Mouse (Mus musculus): ENCODE measurements around the gene Tmcc1. TPM values are rescaled to one million over a fixed set of nuclear protein-coding genes. Genes with fewer than 3 reads are reported as not detected.

The Tmcc1 gene
- total and polyA plus RNA-seq, 2 experiments = 17.7 to 34.3 TPM

DNA sequence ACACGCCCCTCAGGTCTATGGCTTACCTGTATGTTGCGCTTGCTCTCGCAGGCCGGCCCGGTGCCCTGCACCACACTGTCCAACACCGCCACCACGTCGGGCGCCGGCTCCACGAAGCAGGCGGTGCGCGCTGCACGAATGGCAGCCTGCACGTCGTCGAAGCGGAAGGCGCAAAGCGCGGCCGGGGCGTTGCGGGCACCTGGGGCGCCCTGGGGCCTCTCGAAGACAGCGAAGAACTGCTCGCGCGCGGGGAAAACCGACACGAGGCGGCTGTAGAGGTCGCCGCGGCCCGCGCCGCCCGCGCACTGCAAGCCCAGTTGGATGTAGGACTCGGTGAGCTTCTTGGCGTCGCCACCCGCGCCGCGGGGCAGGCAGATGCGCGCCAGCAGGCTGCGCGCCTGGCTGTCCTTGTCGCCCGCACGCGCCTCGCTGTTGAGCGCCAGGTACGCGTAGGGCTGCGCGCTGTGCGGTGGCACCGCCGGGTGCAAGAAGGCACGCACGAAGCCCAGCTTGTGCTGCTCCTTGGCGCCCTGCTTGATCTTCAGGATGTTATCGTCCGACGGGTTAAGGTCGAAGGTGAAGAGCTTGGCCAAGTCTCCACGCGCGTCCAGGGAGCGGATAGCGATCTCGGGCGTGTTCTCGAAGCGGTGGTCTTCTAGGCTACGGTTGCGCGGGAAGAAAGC is 199.7 kb downstream of the Tmcc1 start:
- WGBS = 5% methylated on average over 85 of the region's 86 CpGs
- peak overlapping the region; percentile 37 for H3K27ac ChIP-seq (replicated peaks; ENCODE audit: insufficient read depth, low read depth, low read length)

DNA sequence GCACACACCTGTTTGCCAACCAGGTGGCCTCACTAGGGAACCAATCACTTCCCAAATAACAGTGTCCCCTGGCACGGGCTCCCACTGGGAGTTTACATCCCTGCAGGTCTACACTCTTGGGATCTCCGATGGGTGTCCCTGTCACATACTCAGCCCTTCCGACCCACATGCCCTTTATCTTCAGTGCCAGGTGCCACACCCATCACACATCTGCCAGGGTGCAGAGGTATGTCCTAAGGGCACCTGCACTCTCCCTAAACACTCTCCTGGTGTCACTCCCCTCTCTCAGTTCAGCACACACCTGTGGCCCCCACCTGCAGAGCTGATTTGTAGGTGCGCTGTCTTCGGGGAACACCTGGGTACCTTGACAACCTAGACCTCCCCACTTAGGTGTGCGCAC is 200.3 kb downstream of the Tmcc1 start:
- no peak for TF ChIP-seq POLR2A (IDR thresholded peaks at IDR 0.05; ENCODE audit: extremely low read depth, insufficient read depth, low read length)
- TF ChIP-seq CTCF (IDR thresholded peaks at IDR 0.05; ENCODE audit: low read depth, low read length) = no peak
- Histone ChIP-seq H3K79me2 (ENCODE audit: control insufficient read depth, insufficient read depth, low read length) (peaks cover 10% of the 10 kb centered on the region; the same call in 1 of the 2 replicates), H3K27me3 (ENCODE audit: control insufficient read depth, insufficient read depth, low read length) (peaks cover 9% of the 10 kb centered on the region; the same call in 1 of the 2 replicates), H3K27ac (replicated peaks; ENCODE audit: insufficient read depth, low read depth, low read length) (peak overlapping the region; percentile 37), H3K4me1 (ENCODE audit: control insufficient read depth, insufficient read depth, low read length) (peaks cover 2% of the 10 kb centered on the region; the same call in 1 of the 2 replicates), H3K36me3 (ENCODE audit: control insufficient read depth, insufficient read depth, low read length) (no peaks in the 10 kb centered on the region), H3K9ac (ENCODE audit: low read depth, low read length) (peak overlapping the region; percentile 81), H3K4me3 (ENCODE audit: insufficient read depth, low read depth, low read length) (peak overlapping the region; percentile 79)
- WGBS = 37% methylated on average over 6 of the region's 6 CpGs
- no peak for DNase-seq (ENCODE audit: extremely low read depth, low read depth, low spot score)

More for the DNA sequence above, 199.7 kb downstream of the Tmcc1 start:
- Histone ChIP-seq H3K27me3 (ENCODE audit: control insufficient read depth, insufficient read depth, low read length) (peaks cover 9% of the 10 kb centered on the region; the same call in 1 of the 2 replicates), H3K36me3 (ENCODE audit: control insufficient read depth, insufficient read depth, low read length) (no peaks in the 10 kb centered on the region), H3K4me3 (ENCODE audit: insufficient read depth, low read depth, low read length) (peak overlapping the region; percentile 79), H3K79me2 (ENCODE audit: control insufficient read depth, insufficient read depth, low read length) (peaks cover 10% of the 10 kb centered on the region; the same call in 1 of the 2 replicates), H3K4me1 (ENCODE audit: control insufficient read depth, insufficient read depth, low read length) (peaks cover 4% of the 10 kb centered on the region; the same call in 1 of the 2 replicates), H3K9ac (ENCODE audit: low read depth, low read length) (peak overlapping the region; percentile 81)
- TF ChIP-seq POLR2A (IDR thresholded peaks at IDR 0.05; ENCODE audit: extremely low read depth, insufficient read depth, low read length) = no peak
- TF ChIP-seq CTCF (IDR thresholded peaks at IDR 0.05; ENCODE audit: low read depth, low read length) = no peak
- DNase-seq (ENCODE audit: extremely low read depth, low read depth, low spot score) = no peak

DNA sequence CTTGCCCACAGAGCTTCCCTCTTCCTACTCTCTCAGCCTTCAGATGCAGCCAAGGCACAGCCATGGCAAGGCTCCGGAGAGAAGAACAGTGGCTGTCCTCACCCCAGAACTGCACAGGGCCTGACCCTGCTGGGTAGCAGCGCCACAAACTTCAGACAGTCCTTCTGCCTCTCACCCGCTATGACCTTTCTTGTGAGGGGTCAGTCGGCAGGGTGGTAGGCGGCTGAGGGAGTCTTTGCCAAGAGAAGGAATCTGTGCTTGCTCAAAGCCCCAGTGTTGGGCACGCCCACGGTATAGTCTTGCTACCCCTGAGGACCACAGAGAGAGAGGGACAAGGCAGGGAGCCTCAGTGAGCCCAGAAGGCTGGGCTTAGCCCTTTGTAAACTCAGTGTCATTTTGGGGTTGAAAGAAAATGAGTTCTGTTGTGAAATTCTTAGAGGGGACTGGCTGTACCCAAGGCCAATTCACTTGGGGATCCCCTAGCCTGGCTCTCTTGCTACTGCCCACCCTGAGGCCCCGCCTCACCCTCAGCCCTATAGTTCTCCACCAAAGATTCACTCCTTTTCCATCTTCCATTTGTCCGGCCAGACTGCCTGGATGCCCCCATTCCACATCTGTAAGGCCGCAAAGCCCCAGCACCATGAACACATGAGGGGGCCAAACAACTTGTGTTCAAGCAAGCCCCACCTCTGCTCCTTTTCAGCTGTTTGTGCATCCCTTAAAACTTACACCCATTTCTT is 201.2 kb downstream of the Tmcc1 start:
- Histone ChIP-seq H3K27ac (replicated peaks; ENCODE audit: insufficient read depth, low read depth, low read length) (peak overlapping the region; percentile 37), H3K4me3 (ENCODE audit: insufficient read depth, low read depth, low read length) (peak overlapping the region; percentile 57), H3K27me3 (ENCODE audit: control insufficient read depth, insufficient read depth, low read length) (peaks cover 9% of the 10 kb centered on the region; the same call in 1 of the 2 replicates), H3K36me3 (ENCODE audit: control insufficient read depth, insufficient read depth, low read length) (no peaks in the 10 kb centered on the region), H3K79me2 (ENCODE audit: control insufficient read depth, insufficient read depth, low read length) (peaks cover 10% of the 10 kb centered on the region; the same call in 1 of the 2 replicates), H3K4me1 (ENCODE audit: control insufficient read depth, insufficient read depth, low read length) (peaks cover 2% of the 10 kb centered on the region; the same call in 1 of the 2 replicates), H3K9ac (ENCODE audit: low read depth, low read length) (peak overlapping the region; percentile 47)
- DNase-seq (ENCODE audit: extremely low read depth, low read depth, low spot score) = no peak
- TF ChIP-seq CTCF (IDR thresholded peaks at IDR 0.05; ENCODE audit: low read depth, low read length) (no peak), POLR2A (IDR thresholded peaks at IDR 0.05; ENCODE audit: extremely low read depth, insufficient read depth, low read length) (no peak)
- WGBS = 51% methylated on average over 10 of the region's 10 CpGs

DNA sequence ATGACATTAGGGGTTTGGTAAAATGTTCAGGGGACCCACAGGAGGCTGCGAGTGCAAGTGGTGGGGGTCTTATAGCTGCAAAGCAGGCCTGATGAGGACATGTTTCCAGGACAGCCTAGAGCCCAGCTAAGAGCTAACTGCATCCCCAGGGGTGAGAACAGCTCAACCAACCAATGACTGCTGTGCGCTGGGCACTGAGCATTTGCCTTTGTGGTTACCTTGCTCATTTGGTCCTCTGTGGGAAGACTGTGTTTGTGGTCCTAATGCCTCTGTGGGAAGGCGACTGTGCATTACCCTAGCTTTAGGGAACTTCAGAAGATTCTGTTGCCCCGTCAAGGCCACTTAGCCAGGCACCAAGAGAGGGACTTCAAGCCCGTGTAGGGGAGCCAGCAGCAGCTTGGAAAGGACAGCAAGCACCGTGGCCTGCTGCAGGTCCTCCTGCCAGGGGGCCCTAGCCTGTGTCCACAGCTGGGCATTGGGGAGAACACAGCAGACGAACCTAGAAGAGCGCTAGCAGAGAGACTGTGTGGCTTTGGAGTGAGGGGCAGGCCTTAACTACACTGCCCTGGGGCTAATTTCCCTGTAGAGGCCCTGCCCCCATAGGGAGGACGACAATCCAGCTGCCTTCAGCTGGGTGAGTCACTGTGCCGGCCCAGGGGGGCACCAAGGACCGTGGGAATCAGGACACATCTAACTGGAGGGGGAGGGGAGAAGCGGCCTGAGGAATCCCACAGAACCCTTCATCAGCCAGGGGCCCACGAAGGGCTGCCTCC is 202.0 kb downstream of the Tmcc1 start:
- DNase-seq (ENCODE audit: extremely low read depth, low read depth, low spot score) = no peak
- no peak for TF ChIP-seq CTCF (IDR thresholded peaks at IDR 0.05; ENCODE audit: low read depth, low read length)
- WGBS = 48% methylated on average over 13 of the region's 13 CpGs
- Histone ChIP-seq H3K9ac (ENCODE audit: low read depth, low read length) (peak overlapping the region; percentile 47), H3K4me1 (ENCODE audit: control insufficient read depth, insufficient read depth, low read length) (no peaks in the 10 kb centered on the region; the same call in 1 of the 2 replicates), H3K79me2 (ENCODE audit: control insufficient read depth, insufficient read depth, low read length) (peaks cover 10% of the 10 kb centered on the region; the same call in 1 of the 2 replicates), H3K4me3 (ENCODE audit: insufficient read depth, low read depth, low read length) (peak overlapping the region; percentile 57), H3K27me3 (ENCODE audit: control insufficient read depth, insufficient read depth, low read length) (peaks cover 9% of the 10 kb centered on the region; the same call in 1 of the 2 replicates), H3K36me3 (ENCODE audit: control insufficient read depth, insufficient read depth, low read length) (no peaks in the 10 kb centered on the region), H3K27ac (replicated peaks; ENCODE audit: insufficient read depth, low read depth, low read length) (peak overlapping the region; percentile 37)

DNA sequence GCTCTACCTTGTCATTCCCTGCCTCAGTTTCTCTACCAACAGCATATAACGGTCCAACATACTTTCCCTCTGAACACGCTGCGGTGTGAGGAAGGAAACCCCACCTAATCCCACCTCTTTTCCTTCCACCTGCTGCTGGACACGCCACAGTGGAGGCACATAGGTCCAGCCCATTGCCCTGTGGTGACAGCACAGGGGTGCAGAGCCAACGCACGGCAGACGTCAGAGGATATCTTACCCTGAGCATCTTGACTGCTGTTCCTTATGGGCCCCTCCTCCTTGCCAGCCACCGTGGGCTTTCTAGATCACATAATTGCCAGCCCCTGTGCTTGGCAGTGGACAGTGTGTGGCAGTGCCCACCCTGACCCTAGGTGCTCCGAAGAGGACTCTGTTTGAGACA is 202.8 kb downstream of the Tmcc1 start:
- Histone ChIP-seq H3K4me1 (ENCODE audit: control insufficient read depth, insufficient read depth, low read length) (no peaks in the 10 kb centered on the region; the same call in 1 of the 2 replicates), H3K27ac (replicated peaks; ENCODE audit: insufficient read depth, low read depth, low read length) (0 out of 2 replicates have a peak overlapping the region, but pooled peaks have one; percentile 12), H3K4me3 (ENCODE audit: insufficient read depth, low read depth, low read length) (peak overlapping the region; percentile 57), H3K27me3 (ENCODE audit: control insufficient read depth, insufficient read depth, low read length) (peaks cover 9% of the 10 kb centered on the region; the same call in 1 of the 2 replicates), H3K9ac (ENCODE audit: low read depth, low read length) (peak overlapping the region; percentile 56), H3K79me2 (ENCODE audit: control insufficient read depth, insufficient read depth, low read length) (peaks cover 10% of the 10 kb centered on the region; the same call in 1 of the 2 replicates), H3K36me3 (ENCODE audit: control insufficient read depth, insufficient read depth, low read length) (no peaks in the 10 kb centered on the region)
- no peak for DNase-seq (ENCODE audit: extremely low read depth, low read depth, low spot score)
- no peak for TF ChIP-seq CTCF (IDR thresholded peaks at IDR 0.05; ENCODE audit: low read depth, low read length)
- no peak for TF ChIP-seq POLR2A (IDR thresholded peaks at IDR 0.05; ENCODE audit: extremely low read depth, insufficient read depth, low read length)
- WGBS = 79% methylated on average over 9 of the region's 9 CpGs
